Mouse (Mus musculus) thymus, adult 18-20 months (tissue): ENCODE results near the gene Tmigd1.

Experiments
- DNase-seq, 2 experiments: peaks; one replicate each; pipeline ENCODE4 v3.0.0; 2022; ENCODE audit warnings: mixed read lengths in 2 of 2

Gene Tmigd1

DNA sequence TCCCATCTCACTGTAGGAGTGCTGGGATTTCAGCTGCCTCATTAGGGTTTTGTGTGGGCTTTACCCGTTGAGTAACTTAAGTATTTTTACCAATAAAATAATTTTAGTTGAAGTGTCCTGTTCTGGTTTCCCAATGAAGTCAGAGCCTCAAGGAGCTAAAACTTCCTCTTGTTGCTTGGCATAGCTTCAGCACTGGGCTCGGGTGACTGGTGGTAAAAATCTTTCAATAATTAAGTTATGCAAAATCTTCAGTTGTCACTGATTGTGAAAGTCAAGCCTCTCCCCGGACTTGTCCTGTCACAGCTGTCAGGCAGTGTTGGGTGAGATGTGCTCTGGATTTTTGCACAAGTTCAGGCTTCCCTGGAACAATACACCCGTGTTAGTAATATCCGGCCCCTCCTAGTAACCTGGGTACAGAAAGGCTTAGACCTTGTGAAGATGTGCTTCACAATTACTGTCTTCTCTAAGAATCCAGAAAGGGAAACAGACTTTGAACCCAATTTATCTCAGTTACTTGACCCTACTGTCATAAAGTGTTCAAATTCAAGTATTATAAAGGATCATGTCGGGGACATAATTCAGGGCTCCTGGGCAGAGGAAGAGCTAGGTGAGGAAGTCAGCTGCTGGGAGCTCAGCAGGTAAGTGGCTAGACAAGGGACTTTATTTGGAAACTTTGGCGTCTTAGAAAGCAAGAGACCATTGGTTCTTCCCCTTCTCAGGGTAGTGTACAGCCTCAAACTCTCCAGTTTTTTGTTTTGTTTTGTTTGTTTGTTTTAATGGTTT, at the start of gene Tmigd1:
TSS of gene Tmigd1 (plus strand) at position 581 of the 783 bp plus-strand sequence.
- DNase-seq: no peak

DNA sequence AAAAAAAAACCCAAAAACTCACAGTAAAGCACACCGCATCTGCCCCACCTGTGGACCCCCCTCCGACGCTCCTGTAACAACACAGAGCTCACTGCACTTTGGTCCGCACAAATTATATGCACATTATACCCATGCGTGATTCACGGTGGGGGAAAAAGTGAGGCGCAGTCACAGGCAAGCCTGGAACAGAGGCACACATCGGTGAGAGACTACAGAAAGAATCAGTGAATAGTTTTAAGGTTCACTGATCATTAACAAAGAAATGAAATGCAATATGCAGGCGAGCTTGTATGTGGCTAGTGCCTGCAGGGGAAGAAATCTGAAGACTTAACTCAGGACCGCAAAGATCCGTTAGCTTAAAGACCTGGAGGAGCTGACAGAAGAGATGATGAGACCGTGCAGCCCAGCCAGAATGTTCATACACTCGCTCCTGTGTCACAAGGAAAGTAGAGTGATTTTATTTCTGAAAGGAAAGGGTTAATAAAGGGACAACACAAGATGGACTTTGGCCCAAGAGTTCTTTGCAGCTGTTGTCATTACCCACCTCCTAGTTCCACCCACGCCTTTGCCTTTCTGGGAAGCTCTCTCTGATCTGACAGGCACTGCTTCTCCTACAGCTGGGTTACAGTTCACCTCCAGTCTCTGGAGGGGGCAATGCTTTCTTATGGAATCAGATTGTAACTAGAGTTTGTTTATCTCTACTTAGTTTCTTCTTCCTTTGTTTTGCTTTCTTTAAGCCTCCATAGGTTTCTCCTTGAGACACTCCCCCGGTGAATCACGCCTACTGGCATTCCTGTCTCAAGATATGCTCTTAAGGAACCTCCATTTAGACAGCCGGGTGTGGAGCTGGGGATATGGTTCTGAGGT, 47.3 kb upstream of the Tmigd1 start:
- no peak for DNase-seq

DNA sequence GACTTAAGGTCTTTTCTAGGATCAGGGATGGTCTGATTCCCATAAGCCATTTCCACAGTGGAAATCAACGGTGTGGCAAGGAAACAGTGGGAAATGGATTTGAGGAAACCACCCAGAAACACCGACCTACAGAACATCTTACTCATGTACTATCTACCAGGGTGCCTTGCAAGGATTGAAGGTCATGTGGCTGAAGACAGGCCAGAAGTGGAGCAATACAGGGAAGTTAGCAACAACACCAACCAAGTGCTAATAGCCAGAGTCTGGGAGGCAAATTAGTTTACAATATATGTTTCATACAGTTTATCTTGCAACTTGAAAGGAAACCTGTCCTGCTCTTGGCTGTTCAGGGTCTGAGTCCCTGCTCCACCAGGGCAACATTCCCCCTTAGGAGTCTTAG, 45.4 kb upstream of the Tmigd1 start:
- DNase-seq: no peak

- no peak for DNase-seq
These were observed 44.8 kb upstream of the Tmigd1 start for GRCm38 (mm10) chr11:76857111-76857510.

- DNase-seq: no peak
These were observed 43.2 kb upstream of the Tmigd1 start for GRCm38 (mm10) chr11:76858781-76859180.

- DNase-seq: no peak
These were observed 42.7 kb upstream of the Tmigd1 start for GRCm38 (mm10) chr11:76859261-76859660.

DNA sequence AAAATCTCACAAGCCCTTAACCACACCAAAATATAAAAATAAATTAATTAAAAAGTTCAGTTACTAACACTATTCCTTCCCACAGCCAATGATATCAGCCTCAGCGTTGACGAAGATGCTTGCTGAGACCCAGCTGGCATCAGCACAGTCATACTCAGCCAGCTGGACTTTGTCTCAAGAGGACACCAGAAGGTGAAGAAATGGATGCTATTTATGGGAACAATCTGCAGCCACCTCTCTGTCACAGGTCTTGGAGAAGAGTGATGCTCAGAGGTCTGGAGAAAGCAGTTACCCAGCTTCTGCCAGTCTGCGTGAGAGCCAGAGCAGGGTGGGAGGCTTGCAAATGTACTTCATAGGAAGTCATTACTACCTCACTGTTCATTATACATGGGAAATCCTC, 40.8 kb upstream of the Tmigd1 start:
- no peak for DNase-seq

DNA sequence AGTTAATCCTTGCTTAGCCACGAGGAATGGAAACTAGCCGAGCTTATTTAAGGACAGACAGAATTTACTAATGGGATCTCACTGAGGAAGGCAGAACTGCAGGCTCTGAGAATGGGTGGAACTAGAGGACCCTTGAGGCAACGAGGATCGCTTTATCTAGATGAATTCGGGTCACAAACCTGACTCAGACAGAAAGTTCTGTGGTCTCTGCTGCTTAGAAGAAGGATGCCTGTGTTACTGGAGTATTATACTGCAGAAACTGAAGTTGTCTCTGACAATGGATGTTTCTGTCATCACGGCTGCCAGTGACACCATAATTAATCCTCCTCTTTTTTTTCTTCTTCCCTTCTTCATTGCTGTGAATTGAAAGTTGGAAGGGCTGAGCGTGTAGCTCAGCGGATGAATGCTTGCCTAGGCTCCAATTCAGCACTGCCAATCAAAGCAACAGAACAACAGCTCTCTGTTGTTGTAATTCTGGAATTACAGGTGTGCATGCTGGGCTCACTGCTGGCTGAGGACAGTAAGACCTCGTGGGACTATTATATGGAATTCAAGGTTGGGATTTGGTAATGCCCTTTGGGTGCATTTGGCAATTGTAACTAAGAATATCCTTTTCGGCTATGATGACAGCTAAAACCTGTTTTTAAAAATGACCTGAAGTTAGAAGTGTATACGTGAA, 29.3 kb upstream of the Tmigd1 start:
- no peak for DNase-seq

GRCm38 (mm10) chr11:76873865-76874264, 28.1 kb upstream of the Tmigd1 start:
- DNase-seq: no peak

DNA sequence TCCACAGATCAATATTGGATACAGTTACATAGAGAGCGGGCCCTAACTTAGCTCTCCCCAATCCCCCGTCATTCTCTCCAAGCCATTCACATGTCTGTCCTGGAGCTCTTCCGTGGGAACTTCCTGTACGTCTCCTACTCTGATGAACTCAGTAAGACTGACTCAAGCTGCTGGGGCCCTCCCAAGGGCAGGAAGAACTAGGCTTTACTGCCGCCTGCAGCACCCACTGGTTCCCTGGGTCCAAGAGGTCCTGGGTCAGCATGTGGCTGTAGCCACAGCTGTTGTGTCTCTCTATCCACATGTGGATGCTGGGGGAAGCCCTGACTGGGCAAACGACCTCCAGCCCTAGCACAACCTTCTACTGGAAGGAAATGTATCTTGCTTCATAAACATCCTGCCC, 27.2 kb upstream of the Tmigd1 start:
- no peak for DNase-seq

- DNase-seq: peak; percentile 16 to 28
These were observed 22.1 kb upstream of the Tmigd1 start for GRCm38 (mm10) chr11:76879816-76880215.

GRCm38 (mm10) chr11:76884451-76884850, 17.5 kb upstream of the Tmigd1 start:
- no peak for DNase-seq

DNA sequence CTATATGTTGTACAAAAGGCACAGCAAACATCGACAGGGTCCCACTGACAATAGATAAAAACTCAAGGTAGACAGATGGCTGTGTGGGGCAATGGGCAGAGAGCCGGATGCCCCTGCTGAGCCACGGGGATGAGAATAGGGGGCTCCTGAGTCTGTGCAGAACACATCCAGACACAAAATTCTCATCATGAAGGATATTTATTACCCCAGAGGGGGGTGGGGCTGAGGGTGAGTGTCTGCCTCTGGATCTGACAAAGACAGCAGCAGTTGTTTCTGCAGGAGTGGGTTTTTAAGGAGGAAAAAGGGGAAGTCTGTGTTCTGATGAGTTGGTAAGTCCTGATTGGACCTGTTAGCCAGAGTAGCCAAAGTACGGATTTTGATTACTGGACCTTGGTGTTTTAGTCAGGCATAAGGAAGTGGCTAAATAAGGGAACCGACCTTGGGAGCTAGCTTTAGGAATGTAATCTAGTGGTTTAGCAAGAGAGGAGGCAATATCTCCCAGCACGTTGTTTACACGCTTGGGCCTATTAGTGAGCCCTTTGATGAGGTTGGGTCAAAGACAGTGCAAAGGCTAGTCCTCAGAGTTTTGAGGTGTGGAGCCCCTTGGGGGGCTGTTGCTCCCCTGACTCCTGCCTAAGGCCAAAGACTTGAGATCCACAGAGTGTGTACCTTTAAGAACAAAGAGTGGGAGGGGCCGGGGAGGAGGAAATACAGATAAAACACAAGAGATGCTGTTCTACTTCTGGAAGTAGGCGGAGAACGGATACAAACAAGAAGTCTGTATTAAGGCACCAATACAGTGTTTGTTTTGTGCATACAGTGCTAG, 12.4 kb upstream of the Tmigd1 start:
- peak in 1 of 2 experiments; percentile 20 for DNase-seq

DNA sequence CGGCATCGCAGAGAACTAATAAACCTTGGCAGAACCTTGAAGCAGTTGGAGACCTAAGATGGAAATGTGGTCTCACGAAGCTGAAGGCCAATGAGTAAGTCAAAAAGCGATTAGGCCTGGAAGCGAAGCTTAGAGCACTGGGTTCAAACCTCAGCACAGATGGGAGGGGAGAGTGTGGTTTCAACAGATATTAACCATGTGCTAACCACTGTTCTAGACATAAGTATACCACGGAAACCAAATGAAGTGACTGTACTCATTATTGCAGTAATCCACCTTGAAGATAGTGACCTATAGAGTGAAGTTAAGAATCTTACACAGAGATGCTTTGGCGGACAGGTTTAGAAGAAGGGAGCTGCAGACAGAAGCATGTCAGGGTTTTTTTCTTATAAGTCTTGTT, 10.8 kb upstream of the Tmigd1 start:
- DNase-seq: no peak

DNA sequence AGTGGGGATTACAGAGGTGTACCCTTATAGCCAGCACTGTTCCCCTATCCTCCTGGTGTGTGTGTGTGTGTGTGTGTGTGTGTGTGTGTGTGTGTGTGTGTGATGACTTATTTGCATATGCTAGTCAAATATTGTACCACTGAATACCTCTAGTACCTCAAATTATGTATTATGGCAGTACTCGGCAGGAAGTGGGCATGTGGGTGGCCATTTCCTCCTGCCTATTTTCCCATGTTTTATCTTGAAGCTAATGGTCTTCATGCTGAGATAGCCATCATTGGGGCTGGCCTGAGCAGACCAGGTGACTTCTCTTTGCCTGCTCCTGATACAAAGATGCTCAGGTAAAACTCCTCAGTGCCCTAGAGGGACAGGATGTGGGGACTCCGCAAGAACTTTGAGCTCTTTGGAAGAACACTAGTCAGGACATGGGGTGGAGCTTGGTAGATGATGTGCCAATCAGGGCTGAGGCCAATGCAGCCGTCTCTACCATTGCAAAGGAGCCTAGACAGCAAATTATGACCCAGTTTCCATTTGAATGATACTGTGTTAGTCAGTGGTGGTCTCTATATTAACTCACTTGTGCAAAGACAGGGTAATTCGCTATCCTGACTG, 10.1 kb upstream of the Tmigd1 start:
- no peak for DNase-seq

GRCm38 (mm10) chr11:76892972-76893371, 9.0 kb upstream of the Tmigd1 start:
- no peak for DNase-seq

DNA sequence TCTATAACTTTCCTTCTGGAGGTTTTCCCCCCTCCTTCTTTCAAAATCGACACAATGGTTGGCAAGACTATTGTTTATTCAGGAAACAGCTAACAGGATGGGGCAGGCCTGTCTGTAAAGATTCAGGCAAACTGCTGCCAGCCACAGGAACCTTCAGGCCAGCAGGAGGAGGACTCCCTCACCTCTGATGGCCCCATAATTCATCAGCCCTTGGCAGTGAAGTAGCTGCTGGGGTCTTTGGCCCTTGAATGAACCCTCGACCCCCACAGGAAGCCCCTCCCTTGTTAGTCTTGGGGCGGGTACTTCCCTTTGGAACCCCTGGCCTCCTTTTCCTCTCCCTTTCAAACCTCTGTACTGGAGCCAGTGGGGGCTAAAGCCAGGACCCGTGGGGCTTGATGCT, 8.4 kb upstream of the Tmigd1 start:
- DNase-seq: no peak

DNA sequence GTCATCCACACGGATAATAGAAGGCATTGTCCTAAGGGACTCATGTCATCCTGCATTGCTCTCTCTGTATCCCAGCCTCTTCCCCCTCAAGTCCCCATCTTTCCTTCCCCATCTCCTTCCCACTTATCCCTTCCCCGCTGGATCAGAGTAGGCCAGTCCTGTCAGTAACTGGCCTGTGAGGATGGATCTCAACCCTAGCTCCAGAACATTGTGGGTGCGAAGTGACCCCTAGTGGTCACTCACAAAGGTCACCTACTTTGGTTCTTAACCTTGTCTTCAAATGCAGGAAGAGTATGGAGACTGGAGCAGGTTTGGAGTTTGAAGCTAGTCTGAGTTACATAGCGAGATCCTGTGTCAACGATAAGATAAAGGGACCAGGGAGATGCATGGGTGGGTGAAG, 7.7 kb upstream of the Tmigd1 start:
- no peak for DNase-seq

- DNase-seq: no peak
These were observed 5.6 kb upstream of the Tmigd1 start for GRCm38 (mm10) chr11:76896360-76896759.

DNA sequence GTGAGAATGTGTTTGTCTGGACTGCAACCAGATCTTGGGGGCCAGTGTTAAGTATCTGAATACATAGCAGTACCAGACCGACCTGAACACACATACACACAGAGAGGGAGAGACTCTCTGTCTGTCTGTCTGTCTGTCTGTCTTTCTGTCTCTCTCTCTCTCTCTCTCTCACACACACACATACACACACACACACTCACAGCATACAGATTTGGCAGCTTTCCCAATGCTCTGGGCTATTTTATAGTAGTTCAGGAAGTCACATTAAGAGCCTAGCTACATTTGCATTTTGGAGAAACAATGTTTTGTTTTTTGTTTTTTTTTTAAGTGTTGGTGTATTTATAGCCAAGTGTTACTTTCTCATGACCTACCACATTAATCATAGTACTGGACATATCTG, 4.8 kb upstream of the Tmigd1 start:
- no peak for DNase-seq

DNA sequence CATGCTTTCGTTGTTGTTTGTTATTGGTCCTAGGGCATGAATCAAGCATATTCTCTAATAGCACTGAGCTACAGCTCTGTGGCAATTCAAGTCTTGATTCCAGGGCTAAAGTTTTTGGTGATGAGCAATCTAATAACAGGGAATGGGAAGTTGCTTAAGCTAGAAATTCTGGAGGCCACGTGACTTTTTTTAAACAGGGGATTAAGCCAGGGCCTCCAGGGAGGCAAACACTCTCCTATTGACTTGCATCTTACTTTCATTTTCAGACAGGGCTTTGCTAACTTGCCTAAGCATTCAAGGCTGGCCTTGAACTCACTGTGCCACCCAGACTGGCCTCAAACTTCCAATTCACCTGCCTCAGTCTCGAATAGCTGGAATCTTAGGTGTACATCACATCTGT, 4.1 kb upstream of the Tmigd1 start:
- no peak for DNase-seq

DNA sequence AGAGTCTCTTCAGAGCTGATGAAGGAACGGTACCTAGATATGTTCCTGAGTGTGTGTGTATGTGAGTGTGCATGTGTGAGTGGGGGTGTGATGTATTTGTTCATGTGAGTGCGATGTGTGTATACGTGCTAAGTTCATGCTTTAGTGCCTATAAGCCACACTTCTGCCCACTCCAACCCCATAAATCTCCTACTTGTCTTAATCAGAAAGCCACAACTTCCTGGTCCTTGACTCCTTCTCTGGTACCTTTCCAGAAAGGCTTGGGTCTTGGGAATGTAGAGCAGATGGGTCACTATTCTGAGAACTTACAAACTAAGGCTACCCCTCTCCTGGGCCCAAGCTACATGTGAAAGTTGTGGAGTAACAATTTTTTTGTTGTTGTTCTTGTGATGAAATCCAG, 3.2 kb upstream of the Tmigd1 start:
- no peak for DNase-seq
